Mouse (Mus musculus) spleen, adult 2 months (tissue): Measurements from ENCODE around the gene Oxct2a. TPM values are rescaled to one million over a fixed set of nuclear protein-coding genes. Genes with fewer than 3 reads are reported as not detected.
"Not testable (repeated sequence)": the region's sequence is repeated elsewhere in the genome, so short reads cannot be mapped to it uniquely, and the experiment has no call there.

ENCODE experiments used
- DNase-seq, 2 experiments: peaks; one replicate each; pipeline versions ENCODE4 v3.0.0 to v3.0.0-alpha.2; 2012 to 2021; ENCODE audit warnings: low spot score in 2 of 2, low read depth in 1 of 2
- H3K27ac ChIP-seq: fragments of 200-500 bp; 2 replicates; pipeline ENCODE4 v1.5.1; 2012; ENCODE audit warnings: low read length, inconsistent platforms; ENCODE audit not compliant: insufficient read depth
- H3K27me3 ChIP-seq: fragments of 200-500 bp; 2 replicates; pipeline ENCODE4 v1.6.1; 2012; ENCODE audit warnings: mild to moderate bottlenecking, moderate library complexity, low read length, inconsistent platforms; ENCODE audit not compliant: control insufficient read depth, insufficient read depth
- H3K36me3 ChIP-seq: fragments of 200-500 bp; 2 replicates; pipeline ENCODE4 v1.6.1; 2012; ENCODE audit warnings: mild to moderate bottlenecking, low read length, inconsistent platforms; ENCODE audit not compliant: control insufficient read depth, insufficient read depth
- H3K4me1 ChIP-seq: fragments of 200-500 bp; 2 replicates; pipeline ENCODE4 v1.6.1; 2011; ENCODE audit warnings: inconsistent platforms; ENCODE audit not compliant: control insufficient read depth, insufficient read depth, insufficient read length
- H3K4me3 ChIP-seq: fragments of 200-500 bp; 2 replicates; pipeline ENCODE4 v1.5.1; 2011; ENCODE audit warnings: mild to moderate bottlenecking, inconsistent platforms; ENCODE audit not compliant: insufficient read depth, insufficient read length; ENCODE audit errors: extremely low read depth
- CTCF ChIP-seq: fragments of 200-500 bp; IDR thresholded peaks from 2 replicates; pipeline ENCODE4 v1.5.1; 2011; ENCODE audit warnings: mild to moderate bottlenecking, inconsistent platforms; ENCODE audit not compliant: insufficient read depth, insufficient read length, insufficient replicate concordance; ENCODE audit errors: extremely low read depth
- POLR2A ChIP-seq: fragments of 200-500 bp; IDR thresholded peaks from 2 replicates; pipeline ENCODE4 v1.6.1; 2011; ENCODE audit warnings: low read depth, low read length, inconsistent platforms
- WGBS: fragments of 180-500 bp; shearing (Covaris S2); methylation state at CpG from one replicate; pipeline ENCODE4 v1.1.7; 2018; 5-methylcytosine and 5-hydroxymethylcytosine counted together
- polyA plus RNA-seq: library from polyadenylated mRNA; depleted of rRNA; stranded (reverse); fragments of >200 nt; gene quantifications from 2 replicates; pipeline ENCODE4 v1.2.3, GENCODE M21; 2012

Oxct2a gene
- polyA plus RNA-seq, 1 experiment = 0.04 TPM

GRCm38 (mm10) chr4:123334177-123334576 is 10.7 kb upstream of the Oxct2a start:
- DNase-seq = no peak
- 81% methylated on average over 3 of the region's 3 CpGs for WGBS
- no peaks in the 10 kb centered on the region for H3K36me3 ChIP-seq
- H3K27ac ChIP-seq = no peak overlapping the region
- H3K4me3 ChIP-seq = no peak overlapping the region
- H3K4me1 ChIP-seq = no peaks in the 10 kb centered on the region
- TF ChIP-seq CTCF (no peak), POLR2A (no peak)
- H3K27me3 ChIP-seq = no peaks in the 10 kb centered on the region

- TF ChIP-seq CTCF = no peak
- TF ChIP-seq POLR2A = no peak
- no peaks in the 10 kb centered on the region for H3K27me3 ChIP-seq
- 95% methylated on average over 4 of the region's 4 CpGs for WGBS
- no peaks in the 10 kb centered on the region for H3K36me3 ChIP-seq
- DNase-seq = no peak
- H3K4me1 ChIP-seq = no peaks in the 10 kb centered on the region
- H3K4me3 ChIP-seq = no peak overlapping the region
- no peak overlapping the region for H3K27ac ChIP-seq
Observed at GRCm38 (mm10) chr4:123333151-123333550, 9.7 kb upstream of the Oxct2a start.

- WGBS = 88% methylated on average over 1 of the region's 1 CpGs
Observed at GRCm38 (mm10) chr4:123331961-123332360, 8.5 kb upstream of the Oxct2a start.

GRCm38 (mm10) chr4:123331326-123331725 is 7.9 kb upstream of the Oxct2a start:
- 85% methylated on average over 5 of the region's 5 CpGs for WGBS
- Histone ChIP-seq H3K36me3 (no peaks in the 10 kb centered on the region), H3K4me3 (no peak overlapping the region), H3K27me3 (no peaks in the 10 kb centered on the region), H3K4me1 (no peaks in the 10 kb centered on the region), H3K27ac (no peak overlapping the region)
- no peak for DNase-seq
- no peak for TF ChIP-seq POLR2A
- TF ChIP-seq CTCF = no peak

More at GRCm38 (mm10) chr4:123331961-123332360, 8.5 kb upstream of the Oxct2a start:
- H3K27ac ChIP-seq, H3K27me3 ChIP-seq, H3K4me1 ChIP-seq, DNase-seq, H3K4me3 ChIP-seq, H3K36me3 ChIP-seq: not testable (repeated sequence)

GRCm38 (mm10) chr4:123328946-123329345 is 5.5 kb upstream of the Oxct2a start:
- no peak for DNase-seq
- no peaks in the 10 kb centered on the region for H3K36me3 ChIP-seq
- WGBS = 92% methylated on average over 6 of the region's 6 CpGs
- no peaks in the 10 kb centered on the region for H3K4me1 ChIP-seq
- TF ChIP-seq CTCF (no peak), POLR2A (no peak)
- H3K27ac ChIP-seq = no peak overlapping the region
- H3K4me3 ChIP-seq = no peak overlapping the region
- H3K27me3 ChIP-seq = no peaks in the 10 kb centered on the region

GRCm38 (mm10) chr4:123327630-123328029 is 4.2 kb upstream of the Oxct2a start:
- Histone ChIP-seq H3K27ac (no peak overlapping the region), H3K27me3 (0 out of 2 replicates have a peak, but pooled peaks cover 2% of the 10 kb centered on the region), H3K4me3 (no peak overlapping the region), H3K36me3 (no peaks in the 10 kb centered on the region), H3K4me1 (no peaks in the 10 kb centered on the region)
- no peak for DNase-seq
- WGBS = 75% methylated on average over 3 of the region's 3 CpGs
- no peak for TF ChIP-seq POLR2A
- no peak for TF ChIP-seq CTCF

- Histone ChIP-seq H3K27me3 (0 out of 2 replicates have a peak, but pooled peaks cover 2% of the 10 kb centered on the region), H3K36me3 (no peaks in the 10 kb centered on the region), H3K27ac (no peak overlapping the region), H3K4me1 (no peaks in the 10 kb centered on the region), H3K4me3 (no peak overlapping the region)
- DNase-seq = no peak
- TF ChIP-seq CTCF (no peak), POLR2A (no peak)
- WGBS = 25% methylated on average over 3 of the region's 3 CpGs
Observed at GRCm38 (mm10) chr4:123326087-123326486, 2.7 kb upstream of the Oxct2a start.

- H3K4me1 ChIP-seq, H3K4me3 ChIP-seq: not testable (repeated sequence)
- WGBS = 40% methylated on average over 32 of the region's 38 CpGs
Observed at GRCm38 (mm10) chr4:123322910-123323309, 524 bp downstream of the Oxct2a start.

More at GRCm38 (mm10) chr4:123322910-123323309, 524 bp downstream of the Oxct2a start:
- H3K27ac ChIP-seq, DNase-seq, H3K27me3 ChIP-seq, H3K36me3 ChIP-seq: not testable (repeated sequence)
